Mouse (Mus musculus): ENCODE results near the gene Gm20741. TPM values are rescaled to one million over a fixed set of nuclear protein-coding genes. Genes with fewer than 3 reads are reported as not detected.

The Gm20741 gene
- total RNA-seq (2021) = not detected

- DNase-seq (ENCODE audit: low spot score in 2 of 2) = no peak
Observed at GRCm38 (mm10) chr16:88811827-88812226, at the start of gene Gm20741. Gm20741 (minus strand) TSS chr16:88812220.

GRCm38 (mm10) chr16:88851450-88851849 is 39.4 kb upstream of the Gm20741 start:
- intact Hi-C loops (cut with DNase I) = no loop called here

More at GRCm38 (mm10) chr16:88811827-88812226, at the start of gene Gm20741:
- intact Hi-C loops (cut with DNase I) = no loop called here

GRCm38 (mm10) chr16:88848558-88848957 is 36.5 kb upstream of the Gm20741 start:
- no peak for DNase-seq (ENCODE audit: low spot score in 2 of 2)
- intact Hi-C loops (cut with DNase I) = no loop called here

More at GRCm38 (mm10) chr16:88851450-88851849, 39.4 kb upstream of the Gm20741 start:
- DNase-seq (ENCODE audit: low spot score in 2 of 2) = no peak

GRCm38 (mm10) chr16:88847363-88847762 is 35.3 kb upstream of the Gm20741 start:
- intact Hi-C loops (cut with DNase I) = no loop called here
- DNase-seq (ENCODE audit: low spot score in 2 of 2) = no peak

GRCm38 (mm10) chr16:88826978-88827377 is 15.0 kb upstream of the Gm20741 start:
- no peak for DNase-seq (ENCODE audit: low spot score in 2 of 2)
- intact Hi-C loops (cut with DNase I) = no loop called here

GRCm38 (mm10) chr16:88826095-88826652 is 14.2 kb upstream of the Gm20741 start, which contains the start of gene Krtap14:
Krtap14 (minus strand) TSS chr16:88826145.
- intact Hi-C loops (cut with DNase I) = no loop called here
- no peak for DNase-seq (ENCODE audit: low spot score in 2 of 2)

- peak; percentile 4 to 37 for DNase-seq (ENCODE audit: low spot score in 2 of 2)
- intact Hi-C loops (cut with DNase I) = loop anchor here (5.0 kb wide), 1 partner anchor 451 kb away; no protein-coding TSS in a partner anchor
Observed at GRCm38 (mm10) chr16:88823736-88824135, 11.7 kb upstream of the Gm20741 start.

- intact Hi-C loops (cut with DNase I) = loop anchor here (5.0 kb wide), 1 partner anchor 448 kb away; no protein-coding TSS in a partner anchor
Observed at GRCm38 (mm10) chr16:88820066-88820465, 8.0 kb upstream of the Gm20741 start, which contains the start of gene Krtap15. Krtap15 (plus strand) TSS chr16:88820215.

GRCm38 (mm10) chr16:88786786-88787185 is 25.2 kb downstream of the Gm20741 start:
- DNase-seq (ENCODE audit: low spot score in 2 of 2) = no peak
- intact Hi-C loops (cut with DNase I) = no loop called here

More at GRCm38 (mm10) chr16:88820066-88820465, 8.0 kb upstream of the Gm20741 start, which contains the start of gene Krtap15:
- DNase-seq (ENCODE audit: low spot score in 2 of 2) = no peak

GRCm38 (mm10) chr16:88777596-88777995 is 34.4 kb downstream of the Gm20741 start, which contains the start of gene Gm5965:
Gm5965 (plus strand) TSS chr16:88777896.
- intact Hi-C loops (cut with DNase I) = no loop called here
- no peak for DNase-seq (ENCODE audit: low spot score in 2 of 2)

GRCm38 (mm10) chr16:88774106-88774505 is 37.9 kb downstream of the Gm20741 start, which contains the start of gene 2310057N15Rik:
2310057N15Rik (minus strand) TSS chr16:88774206.
- intact Hi-C loops (cut with DNase I) = no loop called here
- no peak for DNase-seq (ENCODE audit: low spot score in 2 of 2)

Other genes with a start within 250 kb of the Gm20741 start
- not detected for gene Cldn8, start 249.0 kb downstream of the Gm20741 start, total RNA-seq (2021)
- not detected for gene Krtap24-1, start 199.9 kb downstream of the Gm20741 start, total RNA-seq (2021)
- gene 2310079G19Rik, start 184.6 kb downstream of the Gm20741 start, total RNA-seq (2021) = not detected
- gene Krtap26-1, start 164.4 kb downstream of the Gm20741 start, total RNA-seq (2021) = not detected
- gene Krtap27-1, start 140.5 kb downstream of the Gm20741 start, total RNA-seq (2021) = not detected
- not detected for gene 2310061N02Rik, start 104.3 kb downstream of the Gm20741 start, total RNA-seq (2021)
- not detected for gene Krtap13-1, start 83.4 kb downstream of the Gm20741 start, total RNA-seq (2021)
- gene Krtap13, start 60.6 kb downstream of the Gm20741 start, total RNA-seq (2021) = not detected
- gene 2310034C09Rik, start 53.4 kb downstream of the Gm20741 start, total RNA-seq (2021) = not detected
- not detected for gene 2310057N15Rik, start 38.0 kb downstream of the Gm20741 start, total RNA-seq (2021)
- gene Gm5965, start 34.3 kb downstream of the Gm20741 start, total RNA-seq (2021) = not detected
- not detected for gene Krtap15, start 8.0 kb upstream of the Gm20741 start, total RNA-seq (2021)
- gene Krtap14, start 13.9 kb upstream of the Gm20741 start, total RNA-seq (2021) = not detected
- not detected for gene Krtap19-1, start 57.2 kb upstream of the Gm20741 start, total RNA-seq (2021)
- gene Krtap19-2, start 62.0 kb upstream of the Gm20741 start, total RNA-seq (2021) = not detected
- gene Krtap19-3, start 65.8 kb upstream of the Gm20741 start, total RNA-seq (2021) = not detected
- not detected for gene Krtap19-4, start 72.9 kb upstream of the Gm20741 start, total RNA-seq (2021)
- not detected for gene Krtap19-5, start 84.2 kb upstream of the Gm20741 start, total RNA-seq (2021)
- gene Krtap19-9b, start 120.0 kb upstream of the Gm20741 start, total RNA-seq (2021) = not detected
- gene Krtap16-3, start 150.7 kb upstream of the Gm20741 start, total RNA-seq (2021) = not detected
- not detected for gene Krtap22-2, start 198.5 kb upstream of the Gm20741 start, total RNA-seq (2021)
- gene Gm10229, start 203.1 kb upstream of the Gm20741 start, total RNA-seq (2021) = not detected
- not detected for gene Krtap6-1, start 219.5 kb upstream of the Gm20741 start, total RNA-seq (2021)
- not detected for gene Gm10228, start 229.3 kb upstream of the Gm20741 start, total RNA-seq (2021)
- gene Krtap6-5, start 235.7 kb upstream of the Gm20741 start, total RNA-seq (2021) = not detected

All from left cerebral cortex, postnatal 25 days (tissue).